Mouse (Mus musculus) embryonic facial prominence, embryonic 14.5 days (tissue): ENCODE results near the gene Asb18. TPM values are rescaled to one million over a fixed set of nuclear protein-coding genes. Genes with fewer than 3 reads are reported as not detected.

Experiments used
- ATAC-seq: fragments of 200-750 bp; cut with Nextera tagmentation; 2 replicates; pipeline ENCODE4 v1.8.0; 2017; ENCODE audit warnings: low read depth, moderate number of reproducible peaks, moderate TSS enrichment
- DNase-seq: peaks from one replicate; pipeline ENCODE4 v3.0.0-alpha.2; 2015; ENCODE audit warnings: low spot score
- H3K27ac ChIP-seq: fragments of 300-500 bp; sonication (generic); replicated peaks from 2 replicates; pipeline ENCODE4 v1.5.1; 2014; ENCODE audit warnings: low read depth, mild to moderate bottlenecking, low read length, moderate library complexity
- H3K27me3 ChIP-seq: fragments of 300-500 bp; sonication (generic); replicated peaks from 2 replicates; pipeline ENCODE4 v1.6.1; 2014; ENCODE audit warnings: low read length; ENCODE audit not compliant: control insufficient read depth, insufficient read depth
- H3K36me3 ChIP-seq: fragments of 300-500 bp; sonication (generic); 2 replicates; pipeline ENCODE4 v1.6.1; 2014; ENCODE audit warnings: low read length, mixed read lengths; ENCODE audit not compliant: control insufficient read depth, insufficient read depth
- H3K4me1 ChIP-seq: fragments of 300-500 bp; sonication (generic); 2 replicates; pipeline ENCODE4 v1.6.1; 2014; ENCODE audit warnings: antibody characterized with exemption, low read length; ENCODE audit not compliant: control insufficient read depth, insufficient read depth
- H3K4me2 ChIP-seq: fragments of 300-500 bp; sonication (generic); 2 replicates; pipeline ENCODE4 v1.6.1; 2014; ENCODE audit warnings: low read depth, mild to moderate bottlenecking, low read length, moderate library complexity, mixed read lengths
- H3K4me3 ChIP-seq: fragments of 300-500 bp; sonication (generic); 2 replicates; pipeline ENCODE4 v1.5.1; 2014; ENCODE audit warnings: low read depth, mild to moderate bottlenecking, low read length
- H3K9ac ChIP-seq: fragments of 300-500 bp; sonication (generic); 2 replicates; pipeline ENCODE4 v1.6.1; 2014; ENCODE audit warnings: low read depth, mild to moderate bottlenecking, low read length, moderate library complexity, mixed read lengths
- H3K9me3 ChIP-seq: fragments of 300-500 bp; sonication (generic); 2 replicates; pipeline ENCODE4 v1.6.1; 2016; ENCODE audit warnings: low read length; ENCODE audit not compliant: control insufficient read depth
- WGBS: fragments of 180-500 bp; shearing (Covaris S2); extraction: QIAGEN DNeasy Blood & Tissue Kit; methylation state at CpG from one replicate; pipeline ENCODE4 v1.1.7; 2014; 5-methylcytosine and 5-hydroxymethylcytosine counted together
- polyA plus RNA-seq: library from polyadenylated mRNA; unstranded; fragments of >200 nt; fragmentation: Nextera tagmentation; extraction: Ambion mirVana; gene quantifications from 2 replicates; pipeline ENCODE4 v1.2.1, GENCODE M21; 2014

The Asb18 gene
- polyA plus RNA-seq = 0.08 and 0.31 TPM in 2 replicates

- Histone ChIP-seq H3K9ac (no peak within 1 kb of the TSS), H3K4me2 (no peak within 1 kb of the TSS), H3K27me3 (no peaks in the 10 kb centered on the region), H3K4me3 (no peak within 1 kb of the TSS), H3K36me3 (no peaks in the 10 kb centered on the region), H3K9me3 (no peaks in the 10 kb centered on the region), H3K4me1 (no peaks in the 10 kb centered on the region), H3K27ac (no peak within 1 kb of the TSS)
- DNase-seq (no peak), ATAC-seq (no peak)
- 71% methylated on average over 5 of the region's 5 CpGs for WGBS
Observed at GRCm38 (mm10) chr1:90014446-90014845, at the start of gene Asb18. TSS of gene Asb18 (minus strand) at chr1:90014666.

GRCm38 (mm10) chr1:90060599-90060998 lies 46.1 kb upstream of the Asb18 start:
- 11% methylated on average over 7 of the region's 7 CpGs for WGBS
- peak; percentile 85 for DNase-seq
- no peaks in the 10 kb centered on the region for H3K9me3 ChIP-seq
- peaks cover 6% of the 10 kb centered on the region; the same call in 1 of the 2 replicates for H3K27me3 ChIP-seq
- H3K4me1 ChIP-seq = no peaks in the 10 kb centered on the region
- peak; percentile 72 for ATAC-seq
- no peak overlapping the region for H3K9ac ChIP-seq
- no peak overlapping the region for H3K27ac ChIP-seq
- H3K36me3 ChIP-seq = no peaks in the 10 kb centered on the region
- H3K4me2 ChIP-seq = no peak overlapping the region
- no peak overlapping the region for H3K4me3 ChIP-seq

- no peaks in the 10 kb centered on the region for H3K4me1 ChIP-seq
- no peak for ATAC-seq
- no peak overlapping the region for H3K4me2 ChIP-seq
- 53% methylated on average over 3 of the region's 3 CpGs for whole genome bisulfite sequencing
- H3K27ac ChIP-seq = no peak overlapping the region
- H3K36me3 ChIP-seq = no peaks in the 10 kb centered on the region
- H3K9ac ChIP-seq = no peak overlapping the region
- no peak overlapping the region for H3K4me3 ChIP-seq
- no peaks in the 10 kb centered on the region for H3K9me3 ChIP-seq
- peaks cover 6% of the 10 kb centered on the region; the same call in 1 of the 2 replicates for H3K27me3 ChIP-seq
- no peak for DNase-seq
Observed at GRCm38 (mm10) chr1:90060054-90060453, 45.6 kb upstream of the Asb18 start.

GRCm38 (mm10) chr1:90054991-90055390 lies 40.5 kb upstream of the Asb18 start:
- no peaks in the 10 kb centered on the region for H3K36me3 ChIP-seq
- H3K9me3 ChIP-seq = no peaks in the 10 kb centered on the region
- H3K4me2 ChIP-seq = no peak overlapping the region
- no peak overlapping the region for H3K27ac ChIP-seq
- DNase-seq (no peak), ATAC-seq (no peak)
- WGBS = 75% methylated on average over 4 of the region's 4 CpGs
- H3K27me3 ChIP-seq = no peaks in the 10 kb centered on the region
- no peak overlapping the region for H3K4me3 ChIP-seq
- peaks cover 16% of the 10 kb centered on the region for H3K4me1 ChIP-seq
- no peak overlapping the region for H3K9ac ChIP-seq

GRCm38 (mm10) chr1:90051347-90051746 lies 36.9 kb upstream of the Asb18 start:
- WGBS = 18% methylated on average over 5 of the region's 5 CpGs
- no peak overlapping the region for H3K4me2 ChIP-seq
- H3K4me1 ChIP-seq = peaks cover 16% of the 10 kb centered on the region

GRCm38 (mm10) chr1:90050046-90050739 lies 35.7 kb upstream of the Asb18 start:
- Histone ChIP-seq H3K9ac (peak overlapping the region; percentile 6; the same call in 1 of the 2 replicates), H3K27me3 (no peaks in the 10 kb centered on the region), H3K4me3 (no peak overlapping the region), H3K4me2 (no peak overlapping the region), H3K4me1 (peaks cover 16% of the 10 kb centered on the region), H3K27ac (no peak overlapping the region), H3K9me3 (no peaks in the 10 kb centered on the region), H3K36me3 (no peaks in the 10 kb centered on the region)
- DNase-seq (no peak), ATAC-seq (no peak)
- WGBS = 59% methylated on average over 20 of the region's 20 CpGs

More at GRCm38 (mm10) chr1:90051347-90051746, 36.9 kb upstream of the Asb18 start:
- H3K27ac ChIP-seq = no peak overlapping the region
- ATAC-seq = no peak
- peak; percentile 79 for DNase-seq
- no peak overlapping the region for H3K9ac ChIP-seq
- no peaks in the 10 kb centered on the region for H3K36me3 ChIP-seq
- H3K4me3 ChIP-seq = no peak overlapping the region
- H3K27me3 ChIP-seq = no peaks in the 10 kb centered on the region
- H3K9me3 ChIP-seq = no peaks in the 10 kb centered on the region

GRCm38 (mm10) chr1:90028305-90028704 lies 13.8 kb upstream of the Asb18 start:
- H3K27ac ChIP-seq = no peak overlapping the region
- no peak for DNase-seq
- H3K4me1 ChIP-seq = no peaks in the 10 kb centered on the region
- H3K4me2 ChIP-seq = no peak overlapping the region
- H3K27me3 ChIP-seq = no peaks in the 10 kb centered on the region
- no peak overlapping the region for H3K4me3 ChIP-seq
- WGBS = 30% methylated on average over 2 of the region's 2 CpGs
- ATAC-seq = no peak
- H3K9ac ChIP-seq = no peak overlapping the region
- no peaks in the 10 kb centered on the region for H3K36me3 ChIP-seq
- H3K9me3 ChIP-seq = no peaks in the 10 kb centered on the region

- H3K4me2 ChIP-seq = no peak overlapping the region
- no peaks in the 10 kb centered on the region for H3K4me1 ChIP-seq
- H3K27me3 ChIP-seq = no peaks in the 10 kb centered on the region
- no peak overlapping the region for H3K27ac ChIP-seq
- no peak for ATAC-seq
- no peaks in the 10 kb centered on the region for H3K9me3 ChIP-seq
- DNase-seq = no peak
- WGBS = 29% methylated on average over 3 of the region's 3 CpGs
- H3K4me3 ChIP-seq = no peak overlapping the region
- no peaks in the 10 kb centered on the region for H3K36me3 ChIP-seq
- H3K9ac ChIP-seq = no peak overlapping the region
Observed at GRCm38 (mm10) chr1:90026945-90027344, 12.5 kb upstream of the Asb18 start.

- no peak overlapping the region for H3K27ac ChIP-seq
- ATAC-seq = no peak
- H3K36me3 ChIP-seq = no peaks in the 10 kb centered on the region
- no peak overlapping the region for H3K4me3 ChIP-seq
- no peak overlapping the region for H3K4me2 ChIP-seq
- H3K27me3 ChIP-seq = no peaks in the 10 kb centered on the region
- H3K9me3 ChIP-seq = no peaks in the 10 kb centered on the region
- H3K4me1 ChIP-seq = no peaks in the 10 kb centered on the region
- no peak for DNase-seq
- no peak overlapping the region for H3K9ac ChIP-seq
- WGBS = 82% methylated on average over 5 of the region's 5 CpGs
Observed at GRCm38 (mm10) chr1:90020336-90020735, 5.9 kb upstream of the Asb18 start.
